Mouse (Mus musculus) heart, postnatal 10 days (tissue): ENCODE measurements around the gene Olfr792. TPM values are rescaled to one million over a fixed set of nuclear protein-coding genes. Genes with fewer than 3 reads are reported as not detected.

Source experiments
- DNase-seq, 2 experiments: peaks; one replicate each; pipeline ENCODE4 v3.0.0; 2021
- intact Hi-C: fragments of 180-260 bp; cut with DNase I; formaldehyde crosslinking; loops from one replicate; pipeline ENCODE4 v1.15.1; 2025
- microRNA-seq, 2 experiments: library from miRNA; unstranded; fragments of <30 nt; microRNA quantifications; one replicate each; pipeline ENCODE4 v1.2.0; 2022
- total RNA-seq, 2 experiments: library from RNA; stranded (reverse); gene quantifications; 2 replicates each; pipeline ENCODE4 v1.2.3; 2021

Olfr792 gene
- not detected for total RNA-seq

- no peak for DNase-seq
- intact Hi-C loops: no loop called here
Measured at GRCm38 (mm10) chr10:129538862-129539261, at the start of gene Olfr792. Gene Olfr792, plus strand, starts transcription at chr10:129539162.

GRCm38 (mm10) chr10:129490101-129490500 is 48.9 kb upstream of the Olfr792 start:
- no peak for DNase-seq
- intact Hi-C loops: no loop called here

- no peak for DNase-seq
- intact Hi-C loops: no loop called here
Measured at GRCm38 (mm10) chr10:129498192-129498591, 40.8 kb upstream of the Olfr792 start, which contains the start of gene Olfr790. Gene Olfr790, plus strand, starts transcription at chr10:129498492.

GRCm38 (mm10) chr10:129521492-129521891 is 17.5 kb upstream of the Olfr792 start, which contains the start of gene Olfr791:
Gene Olfr791, plus strand, starts transcription at chr10:129521792.
- intact Hi-C loops: no loop called here
- no peak for DNase-seq

- DNase-seq: no peak
- intact Hi-C loops: loop anchor here (10.0 kb wide), 1 partner anchor 545 kb away; no protein-coding TSS in a partner anchor
Measured at GRCm38 (mm10) chr10:129549354-129549753, 10.4 kb downstream of the Olfr792 start.

GRCm38 (mm10) chr10:129567355-129567754 is 28.4 kb downstream of the Olfr792 start, which contains the start of gene Olfr794:
Gene Olfr794, plus strand, starts transcription at chr10:129567655.
- DNase-seq: no peak
- intact Hi-C loops: no loop called here

- intact Hi-C loops: no loop called here
Measured at GRCm38 (mm10) chr10:129577066-129577465, 38.1 kb downstream of the Olfr792 start.

More at GRCm38 (mm10) chr10:129577066-129577465, 38.1 kb downstream of the Olfr792 start:
- DNase-seq: no peak

Small RNA genes lying within 50 kb of the gene (microRNA-seq; reads per million reads assigned to microRNA genes)
- gene Gm23252: 0 reads per million in 2 experiments

Other genes with a start within 250 kb of the Olfr792 start
- not detected for gene Olfr780, start 221.0 kb upstream of the Olfr792 start, total RNA-seq
- gene Olfr781, start 210.3 kb upstream of the Olfr792 start, total RNA-seq: not detected
- gene Olfr782, start 190.3 kb upstream of the Olfr792 start, total RNA-seq: not detected
- gene Olfr784, start 155.1 kb upstream of the Olfr792 start, total RNA-seq: not detected
- gene Olfr785, start 133.7 kb upstream of the Olfr792 start, total RNA-seq: not detected
- not detected for gene Olfr786, start 111.9 kb upstream of the Olfr792 start, total RNA-seq
- gene Olfr787, start 77.3 kb upstream of the Olfr792 start, total RNA-seq: not detected
- gene Olfr788, start 68.2 kb upstream of the Olfr792 start, total RNA-seq: not detected
- gene Olfr789, start 54.4 kb upstream of the Olfr792 start, total RNA-seq: not detected
- gene Olfr790, start 40.7 kb upstream of the Olfr792 start, total RNA-seq: not detected
- gene Olfr791, start 17.4 kb upstream of the Olfr792 start, total RNA-seq: not detected
- gene Olfr794, start 28.5 kb downstream of the Olfr792 start, total RNA-seq: not detected
- not detected for gene Olfr796, start 73.4 kb downstream of the Olfr792 start, total RNA-seq
- not detected for gene Olfr798, start 88.8 kb downstream of the Olfr792 start, total RNA-seq
- gene Olfr799, start 98.3 kb downstream of the Olfr792 start, total RNA-seq: not detected
- not detected for gene Olfr800, start 118.5 kb downstream of the Olfr792 start, total RNA-seq
- gene Olfr801, start 134.7 kb downstream of the Olfr792 start, total RNA-seq: not detected
- gene Olfr802, start 149.0 kb downstream of the Olfr792 start, total RNA-seq: not detected
- gene Olfr803, start 155.1 kb downstream of the Olfr792 start, total RNA-seq: not detected
- not detected for gene Olfr804, start 164.0 kb downstream of the Olfr792 start, total RNA-seq
- not detected for gene Olfr805, start 190.2 kb downstream of the Olfr792 start, total RNA-seq
- not detected for gene Olfr806, start 202.8 kb downstream of the Olfr792 start, total RNA-seq
- gene Olfr807, start 218.6 kb downstream of the Olfr792 start, total RNA-seq: not detected
- gene Olfr808, start 226.3 kb downstream of the Olfr792 start, total RNA-seq: not detected
- gene Olfr809, start 235.5 kb downstream of the Olfr792 start, total RNA-seq: not detected